Mouse (Mus musculus) T-helper 2 cell (primary cell): Measurements from ENCODE around the gene Zfp36.

ENCODE experiments used
- in situ Hi-C: fragments of 300-600 bp; cut with MboI, MseI; formaldehyde crosslinking; loops from one replicate; pipeline ENCODE4 v1.15.1; 2025; ENCODE audit warnings: high pct_unique_total_duplicates

Gene Zfp36

GRCm38 (mm10) chr7:28385196-28385595 lies 5.1 kb upstream of the Zfp36 start:
- in situ Hi-C loops: no loop called here

DNA sequence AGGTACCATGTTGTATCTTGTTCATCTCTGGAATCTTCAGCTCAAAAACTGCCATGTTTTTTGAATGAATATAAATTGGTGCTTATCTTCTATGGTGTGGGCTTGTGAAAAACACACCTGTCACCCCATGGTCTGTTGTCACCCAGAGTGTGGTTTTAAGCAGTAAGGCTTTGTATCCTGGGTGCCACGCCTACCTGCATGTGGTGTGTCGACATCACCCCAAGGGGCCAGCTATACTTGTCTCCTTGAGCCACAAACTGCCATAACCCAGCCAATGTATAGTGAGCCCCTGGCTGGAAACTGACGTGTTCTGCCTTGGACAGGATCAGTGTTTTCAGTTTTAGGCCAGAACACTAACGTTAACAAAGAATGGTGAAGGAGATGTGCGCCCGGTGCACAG lies 4.1 kb upstream of the Zfp36 start:
- in situ Hi-C loops: no loop called here

- in situ Hi-C loops: no loop called here
Measured at GRCm38 (mm10) chr7:28383606-28384005, 3.6 kb upstream of the Zfp36 start.

DNA sequence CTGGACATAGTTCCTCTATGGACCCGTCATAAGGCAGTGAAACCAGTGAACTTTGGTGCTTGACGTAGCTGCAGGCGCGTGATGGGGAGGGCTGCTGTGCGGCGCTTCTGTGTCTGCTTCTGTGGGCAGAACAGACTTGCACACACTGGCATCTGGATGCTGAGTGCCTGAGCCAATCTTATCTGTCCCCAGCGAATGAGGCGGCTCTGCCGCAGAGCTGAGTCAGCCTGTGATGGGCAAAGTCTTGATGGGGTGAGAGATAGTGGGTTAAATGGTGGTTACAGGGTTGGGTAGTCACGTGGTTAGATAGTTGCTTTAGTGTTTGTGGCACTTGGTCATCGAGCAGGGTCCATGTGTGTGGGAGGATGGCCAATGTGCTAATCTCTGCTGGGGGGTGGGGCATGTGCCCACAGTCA lies 2.9 kb upstream of the Zfp36 start:
- in situ Hi-C loops: no loop called here

GRCm38 (mm10) chr7:28382347-28382951 lies 2.4 kb upstream of the Zfp36 start:
- in situ Hi-C loops: no loop called here

DNA sequence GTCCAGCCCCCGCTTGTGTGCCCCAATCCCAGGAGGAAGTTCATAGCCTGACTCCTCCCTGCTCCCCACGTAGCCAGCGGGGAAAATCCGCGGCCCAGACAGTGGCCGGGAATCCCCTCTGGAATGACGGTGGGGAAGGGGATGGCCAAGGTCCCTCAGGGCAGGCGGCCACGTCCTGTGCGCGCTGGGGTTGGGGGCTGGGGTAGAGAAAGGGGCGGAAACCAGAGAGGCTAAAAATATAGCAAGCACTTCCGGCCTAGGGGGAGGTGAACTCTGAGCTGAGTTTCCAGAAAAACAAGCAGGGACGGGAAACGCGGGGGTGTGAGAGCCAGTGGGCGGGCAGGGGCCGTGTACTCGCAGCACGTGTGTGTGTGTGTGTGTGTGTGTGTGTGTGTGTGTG lies 1.9 kb upstream of the Zfp36 start:
- in situ Hi-C loops: no loop called here

DNA sequence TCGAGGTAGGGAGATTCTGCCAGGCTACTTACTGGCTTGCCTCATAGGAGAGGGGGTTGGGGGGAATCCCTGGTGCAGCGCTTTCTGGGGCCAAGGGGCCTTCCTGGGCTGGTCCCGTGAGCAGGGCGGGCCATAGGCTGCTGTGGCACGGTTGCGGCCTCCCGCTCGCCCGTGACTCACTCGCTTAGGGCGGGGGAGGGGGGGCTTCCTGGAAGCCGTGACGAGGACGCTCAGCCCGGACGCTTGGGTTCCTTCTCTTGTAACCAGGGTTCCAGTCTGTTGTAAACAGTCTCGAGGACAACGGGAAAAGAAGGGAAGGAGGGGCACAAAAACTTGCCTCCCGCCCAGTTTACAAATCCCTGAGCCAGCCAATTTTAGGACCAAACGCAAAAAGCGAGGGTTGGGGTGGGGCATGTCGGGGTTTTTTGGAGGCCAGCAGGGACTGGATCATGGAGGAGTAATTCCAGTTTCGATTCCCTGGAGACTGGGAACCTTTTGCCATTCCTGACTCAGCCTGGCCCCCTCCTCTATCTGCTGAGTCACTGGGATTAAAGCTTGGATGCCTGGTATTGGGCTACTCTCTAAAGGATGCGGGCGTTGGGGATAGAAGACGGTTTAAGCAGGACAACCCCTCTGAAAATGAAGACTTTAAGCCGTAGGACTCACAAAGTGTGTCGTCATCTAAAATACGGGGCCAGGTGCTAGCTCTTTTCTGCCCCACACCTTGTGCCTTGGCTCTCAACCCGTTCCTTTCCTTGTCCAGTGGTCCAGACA lies 1.2 kb upstream of the Zfp36 start:
- in situ Hi-C loops: no loop called here

- in situ Hi-C loops: no loop called here
Measured at GRCm38 (mm10) chr7:28378769-28379651, 1.0 kb downstream of the Zfp36 start.

GRCm38 (mm10) chr7:28378066-28378690 lies 1.9 kb downstream of the Zfp36 start:
- in situ Hi-C loops: no loop called here

- in situ Hi-C loops: no loop called here
Measured at GRCm38 (mm10) chr7:28377190-28378065, 2.6 kb downstream of the Zfp36 start.

DNA sequence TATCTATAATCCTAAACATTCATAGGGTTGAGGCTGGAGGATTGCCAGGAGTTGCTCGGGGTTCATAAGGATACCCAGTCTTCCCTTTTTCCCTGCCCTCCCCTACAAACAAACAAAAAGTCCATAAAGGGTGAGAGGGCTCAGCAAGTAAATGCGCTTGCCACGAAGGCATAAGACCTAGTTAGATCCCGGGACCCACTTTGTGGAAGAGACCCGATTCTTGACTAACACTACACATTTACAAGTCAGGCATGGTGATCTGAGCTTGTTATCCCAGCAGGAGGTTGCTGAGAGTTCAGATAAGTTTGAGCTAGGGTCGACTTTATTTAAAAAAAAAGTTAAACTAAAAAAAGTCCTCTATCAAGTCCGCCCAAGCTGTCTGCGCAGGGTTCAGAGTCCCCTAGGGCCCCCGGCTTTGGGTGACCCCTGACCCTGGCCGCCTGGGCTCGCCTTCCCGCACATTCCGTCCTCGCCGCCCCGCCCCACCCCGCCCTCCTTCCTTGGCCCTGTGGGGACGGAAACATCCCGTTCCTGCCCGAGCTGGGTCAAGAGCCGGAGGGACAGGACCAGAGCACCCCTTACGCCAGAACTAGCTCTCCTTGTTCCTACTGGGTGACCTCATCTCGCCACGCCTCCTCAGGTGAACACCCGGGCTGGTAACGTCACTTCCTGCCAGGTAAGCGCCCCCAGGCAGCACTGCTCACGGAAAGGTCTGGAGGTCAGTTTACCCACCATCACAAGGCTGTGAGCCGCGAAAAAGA lies 3.9 kb downstream of the Zfp36 start:
- in situ Hi-C loops: no loop called here

GRCm38 (mm10) chr7:28375176-28375921 lies 4.7 kb downstream of the Zfp36 start:
- in situ Hi-C loops: no loop called here

DNA sequence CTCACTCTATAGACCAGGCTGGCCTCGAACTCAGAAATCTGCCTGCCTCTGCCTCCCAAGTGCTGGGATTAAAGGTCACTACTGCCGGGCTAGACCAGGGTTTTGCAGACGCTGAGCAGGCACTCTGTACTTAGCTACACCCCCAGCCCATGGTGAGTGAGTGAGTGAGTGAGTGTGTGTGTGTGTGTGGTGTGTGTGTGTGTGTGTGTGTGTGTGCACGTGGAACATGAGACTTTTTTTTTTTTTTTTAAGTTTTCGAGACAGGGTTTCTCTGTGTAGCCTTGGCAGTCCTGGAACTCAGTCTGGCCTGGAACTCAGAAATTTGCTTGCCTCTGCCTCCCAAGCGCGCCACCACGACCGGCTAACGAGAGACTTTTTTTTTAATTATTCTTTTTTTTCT lies 5.4 kb downstream of the Zfp36 start:
- in situ Hi-C loops: no loop called here

GRCm38 (mm10) chr7:28373891-28374495 lies 6.1 kb downstream of the Zfp36 start:
- in situ Hi-C loops: no loop called here

DNA sequence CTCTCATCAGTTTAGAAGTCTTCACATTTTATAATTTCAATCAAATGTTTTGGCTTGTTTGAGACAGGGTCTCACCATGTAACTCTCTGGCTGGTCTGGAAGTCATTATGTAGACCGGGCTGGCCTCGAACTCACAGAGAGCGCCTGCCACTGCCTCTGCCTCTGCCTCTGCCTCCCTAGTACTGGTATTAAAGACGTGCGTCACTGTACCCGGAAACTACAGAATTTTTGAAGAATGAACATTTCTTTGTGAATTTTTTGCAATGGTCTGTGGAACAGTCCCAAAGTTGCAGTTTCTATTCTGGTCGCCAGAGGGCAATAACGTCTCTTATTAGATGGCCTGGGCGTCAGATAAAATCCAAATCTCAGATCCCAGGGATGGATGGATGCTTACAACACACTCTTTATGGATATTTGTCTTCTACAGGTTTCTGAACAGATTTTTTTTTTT lies 6.9 kb downstream of the Zfp36 start:
- in situ Hi-C loops: no loop called here

- in situ Hi-C loops: no loop called here
Measured at GRCm38 (mm10) chr7:28372251-28373108, 7.6 kb downstream of the Zfp36 start, which contains the start of gene Plekhg2. Gene Plekhg2, minus strand, starts transcription at chr7:28372599.

GRCm38 (mm10) chr7:28371514-28371989 lies 8.5 kb downstream of the Zfp36 start:
- in situ Hi-C loops: no loop called here
